8 mouse cellular contexts compared by ENCODE assay signal in the genomic region with DNA sequence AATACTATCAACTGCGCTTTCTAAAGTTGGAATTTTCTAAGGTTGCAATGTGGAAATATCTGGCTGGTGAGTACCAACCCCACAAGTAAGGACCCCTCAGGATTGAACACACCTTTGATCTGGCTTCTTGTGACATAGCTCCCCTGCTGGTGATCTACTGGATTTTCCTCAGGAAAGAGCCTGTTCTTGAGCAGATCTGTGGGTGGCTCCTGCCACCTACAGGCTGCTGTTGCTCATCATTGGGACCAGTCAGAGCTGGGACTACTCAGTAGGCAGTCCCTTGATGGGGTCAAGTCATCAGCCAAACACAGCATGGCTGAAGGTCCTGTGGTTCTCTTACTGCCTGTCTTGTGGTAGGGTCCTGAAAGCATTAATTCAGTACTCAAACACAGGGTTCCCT. TPM values are rescaled to one million over a fixed set of nuclear protein-coding genes. Genes with fewer than 3 reads are reported as not detected.
A peak's percentile ranks its signal among the peaks of the same experiment; 100 is the strongest.
DNase-seq lines count a peak whose midpoint lies in the region; ATAC-seq and TF ChIP-seq lines count a peak whose summit lies in the region.

No protein-coding gene starts in this region.

- no peak overlapping the region for H3K9ac ChIP-seq in lung, embryonic 14.5 days

- H3K4me3 ChIP-seq in hindbrain, embryonic 10.5 days: no peak overlapping the region
- no peak overlapping the region for H3K4me3 ChIP-seq in lung, embryonic 14.5 days (ENCODE audit: low read depth, low read length)

- no peaks in the 10 kb centered on the region for H3K9me3 ChIP-seq in hindbrain, embryonic 10.5 days
- H3K9me3 ChIP-seq in lung, embryonic 14.5 days (ENCODE audit: low read depth, low read length): no peaks in the 10 kb centered on the region

- TF ChIP-seq CTCF in lung, embryonic 14.5 days (IDR thresholded peaks at IDR 0.05; ENCODE audit: low read depth): peak; percentile 98

- H3K27ac ChIP-seq in hindbrain, embryonic 10.5 days: no peak overlapping the region
- no peak overlapping the region for H3K27ac ChIP-seq in lung, embryonic 14.5 days (ENCODE audit: low read depth)

- peak; percentile 72 for DNase-seq in MEL-GATA-1-ER (ENCODE audit: extremely low read depth, low read depth)
- DNase-seq in cerebellum, adult 18-20 months: peak; percentile 67 to 70
- peak; percentile 74 for DNase-seq in hindbrain, embryonic 10.5 days (ENCODE audit: low spot score)
- DNase-seq in layer of hippocampus, adult 8-10 months (ENCODE audit: low spot score in 2 of 2): peak; percentile 81 to 84
- peak; percentile 92 for DNase-seq in lung, embryonic 14.5 days
- DNase-seq in ovary, postnatal 14 days (ENCODE audit: low spot score): peak; percentile 59
- peak; percentile 78 for DNase-seq in thymus, postnatal 14 days

- H3K27me3 ChIP-seq in hindbrain, embryonic 10.5 days (ENCODE audit: insufficient read depth, poor library complexity, severe bottlenecking): peaks cover 16% of the 10 kb centered on the region
- no peaks in the 10 kb centered on the region for H3K27me3 ChIP-seq in lung, embryonic 14.5 days (ENCODE audit: insufficient read depth, low read length)

- 50% methylated on average over 1 of the region's 1 CpGs for WGBS in hindbrain, embryonic 10.5 days
- WGBS in lung, embryonic 14.5 days: 44% methylated on average over 1 of the region's 1 CpGs

- ATAC-seq in frontal cortex, adult (ENCODE audit: low TSS enrichment): peak; percentile 72
- ATAC-seq in lung, embryonic 14.5 days (ENCODE audit: insufficient read depth): peak; percentile 68

- no peaks in the 10 kb centered on the region for H3K36me3 ChIP-seq in hindbrain, embryonic 10.5 days
- no peaks in the 10 kb centered on the region for H3K36me3 ChIP-seq in lung, embryonic 14.5 days (ENCODE audit: insufficient read depth)

- no peak overlapping the region for H3K4me2 ChIP-seq in lung, embryonic 14.5 days

- peaks cover 60% of the 10 kb centered on the region for H3K4me1 ChIP-seq in hindbrain, embryonic 10.5 days (replicated peaks)
- peaks cover 12% of the 10 kb centered on the region; the same call in 1 of the 2 replicates for H3K4me1 ChIP-seq in lung, embryonic 14.5 days (ENCODE audit: insufficient read depth)

RNA-seq across cellular contexts. Expression of a gene that starts 1.3 kb away (rescaled TPM):
- 14.4 and 17.7 TPM in 2 replicates for polyA plus RNA-seq in hindbrain, embryonic 10.5 days (2016; fragmentation: Nextera tagmentation; extraction: Ambion mirVana)
- total RNA-seq in layer of hippocampus, adult 8-10 months (2022): 10 to 100 TPM; 53.6 to 71.8 (median 69.3) TPM
- polyA plus RNA-seq in lung, embryonic 14.5 days (2014; fragmentation: Nextera tagmentation; extraction: Ambion mirVana): 22.5 and 25.7 TPM in 2 replicates

RNA-seq across cellular contexts. Expression of a gene that starts 7.3 kb away (rescaled TPM):
- 21.4 and 21.7 TPM in 2 replicates for polyA plus RNA-seq in hindbrain, embryonic 10.5 days (2016; fragmentation: Nextera tagmentation; extraction: Ambion mirVana)
- total RNA-seq in layer of hippocampus, adult 8-10 months (2022): 10 to 100 TPM in 3 of 4 experiments, 1 to 10 TPM in 1; 7.6 to 11.3 (median 10.9) TPM
- 55.4 and 64.7 TPM in 2 replicates for polyA plus RNA-seq in lung, embryonic 14.5 days (2014; fragmentation: Nextera tagmentation; extraction: Ambion mirVana)

RNA-seq across cellular contexts. Expression of a gene that starts 15.0 kb away (rescaled TPM):
- polyA plus RNA-seq in hindbrain, embryonic 10.5 days (2016; fragmentation: Nextera tagmentation; extraction: Ambion mirVana): 69.1 and 79.2 TPM in 2 replicates
- 10 to 100 TPM; 39.6 to 51.5 (median 42.7) TPM for total RNA-seq in layer of hippocampus, adult 8-10 months (2022)
- polyA plus RNA-seq in lung, embryonic 14.5 days (2014; fragmentation: Nextera tagmentation; extraction: Ambion mirVana): 91.3 and 93.8 TPM in 2 replicates

RNA-seq across cellular contexts. Expression of a gene that starts 19.5 kb away (rescaled TPM):
- polyA plus RNA-seq in hindbrain, embryonic 10.5 days (2016; fragmentation: Nextera tagmentation; extraction: Ambion mirVana): not detected in 2 replicates
- total RNA-seq in layer of hippocampus, adult 8-10 months (2022): not detected
- not detected in 2 replicates for polyA plus RNA-seq in lung, embryonic 14.5 days (2014; fragmentation: Nextera tagmentation; extraction: Ambion mirVana)

RNA-seq across cellular contexts. Expression of a gene that starts 21.9 kb away (rescaled TPM):
- polyA plus RNA-seq in hindbrain, embryonic 10.5 days (2016; fragmentation: Nextera tagmentation; extraction: Ambion mirVana): not detected in 2 replicates
- 1 to 10 TPM in 1 of 4 experiments, under 1 TPM in 2, not detected in 1; 0.61 to 1.8 (median 0.87) TPM for total RNA-seq in layer of hippocampus, adult 8-10 months (2022)
- not detected in 2 replicates for polyA plus RNA-seq in lung, embryonic 14.5 days (2014; fragmentation: Nextera tagmentation; extraction: Ambion mirVana)
